Mouse (Mus musculus): ENCODE measurements around the gene Col17a1. TPM values are rescaled to one million over a fixed set of nuclear protein-coding genes. Genes with fewer than 3 reads are reported as not detected.

Col17a1 gene
- total and polyA plus RNA-seq, 3 experiments: 0.05 TPM; not detected in 2

GRCm38 (mm10) chr19:47695725-47696124, 3.8 kb upstream of the Col17a1 start:
- Histone ChIP-seq H3K4me3 (ENCODE audit: low read depth, low read length) (no peak overlapping the region), H3K27me3 (ENCODE audit: insufficient read depth, low read length) (peaks cover 20% of the 10 kb centered on the region), H3K9me3 (replicated peaks) (no peaks in the 10 kb centered on the region), H3K36me3 (replicated peaks) (no peaks in the 10 kb centered on the region), H3K4me1 (ENCODE audit: insufficient read depth, low read depth, low read length) (no peaks in the 10 kb centered on the region)
- TF ChIP-seq CTCF (IDR thresholded peaks at IDR 0.05; ENCODE audit: low read depth, low read length) (no peak), TAL1 (conservative IDR thresholded peaks at IDR 0.05; ENCODE audit: low read depth, low read length) (no peak), GATA1 (IDR thresholded peaks at IDR 0.05; ENCODE audit: borderline replicate concordance, low read length) (no peak), POLR2AphosphoS5 (IDR thresholded peaks at IDR 0.05; ENCODE audit: insufficient replicate concordance, low read depth, low read length) (no peak), GATA2 (IDR thresholded peaks at IDR 0.05; ENCODE audit: borderline replicate concordance, low read depth, low read length) (no peak)
- no peak for ATAC-seq (ENCODE audit: extremely low read depth, insufficient number of reproducible peaks, low FRiP score, poor library complexity, severe bottlenecking)
- DNase-seq (ENCODE audit: low spot score): no peak

- ATAC-seq (ENCODE audit: extremely low read depth, insufficient number of reproducible peaks, low FRiP score, poor library complexity, severe bottlenecking) (peak; percentile 81), DNase-seq (ENCODE audit: low spot score) (no peak)
- peaks cover 11% of the 10 kb centered on the region for H3K27me3 ChIP-seq (ENCODE audit: insufficient read depth, low read length)
- no peaks in the 10 kb centered on the region for H3K9me3 ChIP-seq (replicated peaks)
- H3K4me3 ChIP-seq (ENCODE audit: low read depth, low read length): no peak overlapping the region
- H3K36me3 ChIP-seq (replicated peaks): no peaks in the 10 kb centered on the region
- H3K4me1 ChIP-seq (ENCODE audit: insufficient read depth, low read depth, low read length): peaks cover 25% of the 10 kb centered on the region
- TF ChIP-seq CTCF (IDR thresholded peaks at IDR 0.05; ENCODE audit: low read depth, low read length) (no peak), TAL1 (conservative IDR thresholded peaks at IDR 0.05; ENCODE audit: low read depth, low read length) (no peak), GATA1 (IDR thresholded peaks at IDR 0.05; ENCODE audit: borderline replicate concordance, low read length) (no peak), GATA2 (IDR thresholded peaks at IDR 0.05; ENCODE audit: borderline replicate concordance, low read depth, low read length) (no peak), POLR2AphosphoS5 (IDR thresholded peaks at IDR 0.05; ENCODE audit: insufficient replicate concordance, low read depth, low read length) (no peak)
Measured at GRCm38 (mm10) chr19:47689592-47689991, 2.3 kb downstream of the Col17a1 start.

GRCm38 (mm10) chr19:47678675-47679074, 13.2 kb downstream of the Col17a1 start:
- DNase-seq (ENCODE audit: low spot score) (no peak), ATAC-seq (ENCODE audit: extremely low read depth, insufficient number of reproducible peaks, low FRiP score, poor library complexity, severe bottlenecking) (no peak)
- Histone ChIP-seq H3K9me3 (replicated peaks) (no peaks in the 10 kb centered on the region), H3K27me3 (ENCODE audit: insufficient read depth, low read length) (peaks cover 19% of the 10 kb centered on the region), H3K36me3 (replicated peaks) (no peaks in the 10 kb centered on the region), H3K4me1 (ENCODE audit: insufficient read depth, low read depth, low read length) (peaks cover 2% of the 10 kb centered on the region; the same call in 1 of the 2 replicates), H3K4me3 (ENCODE audit: low read depth, low read length) (no peak overlapping the region)
- no peak for TF ChIP-seq POLR2AphosphoS5 (IDR thresholded peaks at IDR 0.05; ENCODE audit: insufficient replicate concordance, low read depth, low read length)
- TF ChIP-seq CTCF (IDR thresholded peaks at IDR 0.05; ENCODE audit: low read depth, low read length): no peak
- TF ChIP-seq GATA2 (IDR thresholded peaks at IDR 0.05; ENCODE audit: borderline replicate concordance, low read depth, low read length): no peak
- no peak for TF ChIP-seq TAL1 (conservative IDR thresholded peaks at IDR 0.05; ENCODE audit: low read depth, low read length)
- no peak for TF ChIP-seq GATA1 (IDR thresholded peaks at IDR 0.05; ENCODE audit: borderline replicate concordance, low read length)

GRCm38 (mm10) chr19:47674419-47674818, 17.5 kb downstream of the Col17a1 start:
- TF ChIP-seq POLR2AphosphoS5 (IDR thresholded peaks at IDR 0.05; ENCODE audit: insufficient replicate concordance, low read depth, low read length): no peak
- peak; percentile 66 for TF ChIP-seq CTCF (IDR thresholded peaks at IDR 0.05; ENCODE audit: low read depth, low read length)
- no peak for ATAC-seq (ENCODE audit: extremely low read depth, insufficient number of reproducible peaks, low FRiP score, poor library complexity, severe bottlenecking)
- Histone ChIP-seq H3K36me3 (replicated peaks) (no peaks in the 10 kb centered on the region), H3K4me1 (ENCODE audit: insufficient read depth, low read depth, low read length) (peaks cover 2% of the 10 kb centered on the region; the same call in 1 of the 2 replicates), H3K4me3 (ENCODE audit: low read depth, low read length) (no peak overlapping the region; the same call in 1 of the 2 replicates), H3K9me3 (replicated peaks) (no peaks in the 10 kb centered on the region), H3K27me3 (ENCODE audit: insufficient read depth, low read length) (peaks cover 8% of the 10 kb centered on the region; the same call in 1 of the 2 replicates)
- peak; percentile 41 for DNase-seq (ENCODE audit: low spot score)

- no peak for DNase-seq (ENCODE audit: low spot score)
- Histone ChIP-seq H3K27me3 (ENCODE audit: insufficient read depth, low read length) (peaks cover 18% of the 10 kb centered on the region), H3K9me3 (replicated peaks) (no peaks in the 10 kb centered on the region), H3K4me1 (ENCODE audit: insufficient read depth, low read depth, low read length) (no peaks in the 10 kb centered on the region; the same call in 1 of the 2 replicates), H3K36me3 (replicated peaks) (no peaks in the 10 kb centered on the region), H3K4me3 (ENCODE audit: low read depth, low read length) (no peak overlapping the region)
- no peak for ATAC-seq (ENCODE audit: extremely low read depth, insufficient number of reproducible peaks, low FRiP score, poor library complexity, severe bottlenecking)
- TF ChIP-seq GATA1 (IDR thresholded peaks at IDR 0.05; ENCODE audit: borderline replicate concordance, low read length) (no peak), GATA2 (IDR thresholded peaks at IDR 0.05; ENCODE audit: borderline replicate concordance, low read depth, low read length) (no peak), CTCF (IDR thresholded peaks at IDR 0.05; ENCODE audit: low read depth, low read length) (no peak), POLR2AphosphoS5 (IDR thresholded peaks at IDR 0.05; ENCODE audit: insufficient replicate concordance, low read depth, low read length) (no peak), TAL1 (conservative IDR thresholded peaks at IDR 0.05; ENCODE audit: low read depth, low read length) (no peak)
Measured at GRCm38 (mm10) chr19:47668399-47668798, 23.5 kb downstream of the Col17a1 start.

GRCm38 (mm10) chr19:47667601-47668000, 24.3 kb downstream of the Col17a1 start:
- Histone ChIP-seq H3K27me3 (ENCODE audit: insufficient read depth, low read length) (peaks cover 18% of the 10 kb centered on the region), H3K4me1 (ENCODE audit: insufficient read depth, low read depth, low read length) (no peaks in the 10 kb centered on the region; the same call in 1 of the 2 replicates), H3K4me3 (ENCODE audit: low read depth, low read length) (no peak overlapping the region), H3K9me3 (replicated peaks) (no peaks in the 10 kb centered on the region), H3K36me3 (replicated peaks) (no peaks in the 10 kb centered on the region)
- DNase-seq (ENCODE audit: low spot score) (no peak), ATAC-seq (ENCODE audit: extremely low read depth, insufficient number of reproducible peaks, low FRiP score, poor library complexity, severe bottlenecking) (no peak)
- TF ChIP-seq GATA2 (IDR thresholded peaks at IDR 0.05; ENCODE audit: borderline replicate concordance, low read depth, low read length): no peak
- TF ChIP-seq CTCF (IDR thresholded peaks at IDR 0.05; ENCODE audit: low read depth, low read length): no peak
- TF ChIP-seq GATA1 (IDR thresholded peaks at IDR 0.05; ENCODE audit: borderline replicate concordance, low read length): no peak
- TF ChIP-seq POLR2AphosphoS5 (IDR thresholded peaks at IDR 0.05; ENCODE audit: insufficient replicate concordance, low read depth, low read length): no peak
- TF ChIP-seq TAL1 (conservative IDR thresholded peaks at IDR 0.05; ENCODE audit: low read depth, low read length): no peak
